Mouse (Mus musculus): ENCODE measurements around the gene Cenpn.
A peak's percentile ranks its signal among the peaks of the same experiment; 100 is the strongest.

Gene Cenpn

GRCm38 (mm10) chr8:116935506-116935905, 14.0 kb downstream of the Cenpn start:
- DNase-seq (ENCODE audit: extremely low read depth, insufficient read length, low spot score), result no peak

- DNase-seq (ENCODE audit: extremely low read depth, insufficient read length, low spot score), result no peak
Observed at GRCm38 (mm10) chr8:116942284-116943058, 20.9 kb downstream of the Cenpn start.

- DNase-seq (ENCODE audit: extremely low read depth, insufficient read length, low spot score), result peak; percentile 87
Observed at GRCm38 (mm10) chr8:116943161-116943554, 21.6 kb downstream of the Cenpn start, which contains the start of gene Atmin. TSS of gene Atmin (plus strand) at chr8:116943393.

- peak; percentile 53 for DNase-seq (ENCODE audit: extremely low read depth, insufficient read length, low spot score)
Observed at GRCm38 (mm10) chr8:116943555-116944384, 22.2 kb downstream of the Cenpn start.

- DNase-seq (ENCODE audit: extremely low read depth, insufficient read length, low spot score), result no peak
Observed at GRCm38 (mm10) chr8:116944385-116944696, 22.8 kb downstream of the Cenpn start.

- DNase-seq (ENCODE audit: extremely low read depth, insufficient read length, low spot score), result no peak
Observed at GRCm38 (mm10) chr8:116945169-116945910, 23.8 kb downstream of the Cenpn start.

- DNase-seq (ENCODE audit: extremely low read depth, insufficient read length, low spot score), result no peak
Observed at GRCm38 (mm10) chr8:116946268-116946838, 24.8 kb downstream of the Cenpn start.

- DNase-seq (ENCODE audit: extremely low read depth, insufficient read length, low spot score), result no peak
Observed at GRCm38 (mm10) chr8:116946851-116947250, 25.3 kb downstream of the Cenpn start.

- DNase-seq (ENCODE audit: extremely low read depth, insufficient read length, low spot score), result no peak
Observed at GRCm38 (mm10) chr8:116947589-116947988, 26.1 kb downstream of the Cenpn start.

GRCm38 (mm10) chr8:116951369-116951768, 29.8 kb downstream of the Cenpn start:
- DNase-seq (ENCODE audit: extremely low read depth, insufficient read length, low spot score), result no peak

- no peak for DNase-seq (ENCODE audit: extremely low read depth, insufficient read length, low spot score)
Observed at GRCm38 (mm10) chr8:116951778-116952177, 30.2 kb downstream of the Cenpn start.

- DNase-seq (ENCODE audit: extremely low read depth, insufficient read length, low spot score), result no peak
Observed at GRCm38 (mm10) chr8:116952428-116952827, 30.9 kb downstream of the Cenpn start.

GRCm38 (mm10) chr8:116954415-116954814, 32.9 kb downstream of the Cenpn start:
- DNase-seq (ENCODE audit: extremely low read depth, insufficient read length, low spot score), result no peak

GRCm38 (mm10) chr8:116969531-116969930, 48.0 kb downstream of the Cenpn start:
- no peak for DNase-seq (ENCODE audit: extremely low read depth, insufficient read length, low spot score)

- DNase-seq (ENCODE audit: extremely low read depth, insufficient read length, low spot score), result no peak
Observed at GRCm38 (mm10) chr8:116975066-116975465, 53.5 kb downstream of the Cenpn start.

GRCm38 (mm10) chr8:116975606-116976005, 54.1 kb downstream of the Cenpn start:
- DNase-seq (ENCODE audit: extremely low read depth, insufficient read length, low spot score), result no peak

GRCm38 (mm10) chr8:116978052-116978451, 56.5 kb downstream of the Cenpn start:
- DNase-seq (ENCODE audit: extremely low read depth, insufficient read length, low spot score), result no peak

- DNase-seq (ENCODE audit: extremely low read depth, insufficient read length, low spot score), result peak; percentile 99
Observed at GRCm38 (mm10) chr8:116978631-116979256, 57.2 kb downstream of the Cenpn start, which contains the start of gene 1700030J22Rik. TSS of gene 1700030J22Rik (minus strand) at chr8:116978959.

GRCm38 (mm10) chr8:116980117-116980516, 58.6 kb downstream of the Cenpn start:
- peak; percentile 16 for DNase-seq (ENCODE audit: extremely low read depth, insufficient read length, low spot score)

- no peak for DNase-seq (ENCODE audit: extremely low read depth, insufficient read length, low spot score)
Observed at GRCm38 (mm10) chr8:116989842-116990241, 68.3 kb downstream of the Cenpn start.
